Mouse (Mus musculus): ENCODE measurements around the gene Vamp5. TPM values are rescaled to one million over a fixed set of nuclear protein-coding genes. Genes with fewer than 3 reads are reported as not detected.

The Vamp5 gene
- total and polyA plus RNA-seq, 3 experiments: 163 to 187 (median 183) TPM

DNA sequence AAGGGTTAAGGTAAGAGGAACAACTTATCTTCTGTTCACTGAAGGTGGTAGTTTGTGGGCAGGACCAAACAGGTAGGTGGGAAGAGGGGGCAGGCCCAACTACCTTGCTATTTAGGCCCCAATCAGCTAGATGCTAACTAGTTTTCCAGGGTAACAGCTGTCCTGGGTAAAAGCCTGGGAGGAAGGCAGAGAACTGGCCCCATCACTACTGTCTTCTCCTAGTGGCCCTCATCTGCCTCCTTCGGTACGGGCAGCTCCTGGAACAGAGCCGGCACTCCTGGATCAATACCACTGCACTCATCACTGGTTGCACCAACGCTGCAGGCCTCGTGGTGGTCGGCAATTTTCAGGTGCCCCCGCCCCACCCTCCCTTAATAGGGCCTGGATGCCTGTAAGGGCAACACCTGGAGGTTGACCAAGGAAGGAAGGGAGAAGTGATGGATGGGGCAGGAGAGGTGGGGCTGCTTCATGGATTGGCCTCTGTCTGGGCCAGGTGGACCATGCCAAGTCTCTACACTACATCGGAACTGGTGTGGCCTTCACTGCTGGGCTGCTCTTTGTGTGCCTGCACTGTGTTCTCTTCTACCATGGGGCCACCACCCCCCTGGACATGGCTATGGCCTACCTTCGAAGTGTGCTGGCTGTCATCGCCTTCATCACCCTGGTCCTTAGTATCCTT, 22.0 kb downstream of the Vamp5 start:
- no peak for DNase-seq (ENCODE audit: low spot score)
- ATAC-seq (ENCODE audit: extremely low read depth, insufficient number of reproducible peaks, low FRiP score, poor library complexity, severe bottlenecking): no peak
- H3K9me3 ChIP-seq (replicated peaks): no peaks in the 10 kb centered on the region
- H3K27me3 ChIP-seq (ENCODE audit: insufficient read depth, low read length): peaks cover 9% of the 10 kb centered on the region; the same call in 1 of the 2 replicates
- TF ChIP-seq GATA1 (IDR thresholded peaks at IDR 0.05; ENCODE audit: borderline replicate concordance, low read length) (no peak), CTCF (IDR thresholded peaks at IDR 0.05; ENCODE audit: low read depth, low read length) (no peak), GATA2 (IDR thresholded peaks at IDR 0.05; ENCODE audit: borderline replicate concordance, low read depth, low read length) (no peak), TAL1 (conservative IDR thresholded peaks at IDR 0.05; ENCODE audit: low read depth, low read length) (no peak), POLR2AphosphoS5 (IDR thresholded peaks at IDR 0.05; ENCODE audit: insufficient replicate concordance, low read depth, low read length) (no peak)
- peak overlapping the region; percentile 54; the same call in 1 of the 2 replicates for H3K4me3 ChIP-seq (ENCODE audit: low read depth, low read length)
- peaks cover 86% of the 10 kb centered on the region for H3K4me1 ChIP-seq (ENCODE audit: insufficient read depth, low read depth, low read length)
- peaks cover 68% of the 10 kb centered on the region for H3K36me3 ChIP-seq (replicated peaks)

DNA sequence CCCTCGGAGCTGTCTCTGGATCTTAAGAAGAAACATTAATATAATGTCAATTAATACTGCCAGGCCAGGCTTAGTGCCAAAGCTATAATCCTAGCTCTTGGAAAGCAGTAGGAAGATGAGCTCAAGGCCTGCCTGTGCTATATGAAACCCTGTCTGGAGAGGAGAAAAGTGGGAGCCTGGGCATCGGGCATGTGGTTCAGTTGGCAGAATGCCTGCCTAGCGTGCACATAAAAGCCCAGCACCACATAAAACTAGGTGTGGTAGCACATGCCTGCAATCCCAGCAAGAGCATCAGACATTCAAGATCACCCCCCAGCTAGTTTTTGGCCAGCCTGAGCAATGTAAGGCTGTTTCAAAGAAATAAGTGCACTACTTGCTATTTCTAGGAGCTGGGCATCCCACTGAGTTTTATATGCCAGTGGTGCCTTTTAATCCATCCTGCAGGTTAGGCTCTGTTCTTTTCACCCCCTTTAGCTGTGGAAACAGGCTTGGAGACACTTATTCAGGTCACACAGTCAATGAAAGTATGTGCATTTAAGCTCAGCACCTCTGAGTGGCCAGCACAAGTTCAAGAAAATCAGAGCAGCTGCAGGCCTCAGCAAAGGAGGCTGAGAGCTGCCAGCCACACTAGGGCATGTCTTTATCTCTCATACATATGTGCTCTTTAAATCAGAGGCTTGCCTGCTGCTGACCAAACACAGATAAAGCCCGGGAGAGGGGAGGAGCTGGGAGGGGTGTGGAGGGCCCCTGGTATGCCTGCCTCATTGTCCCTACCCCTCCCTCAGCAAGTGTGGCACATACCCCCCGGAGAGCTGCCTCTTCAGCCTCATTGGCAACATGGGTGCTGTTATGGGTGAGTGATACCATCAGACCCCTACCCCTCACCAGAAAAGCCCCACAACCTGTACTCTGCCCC, 22.8 kb downstream of the Vamp5 start:
- peak; percentile 68 for DNase-seq (ENCODE audit: low spot score)
- Histone ChIP-seq H3K27me3 (ENCODE audit: insufficient read depth, low read length) (peaks cover 9% of the 10 kb centered on the region; the same call in 1 of the 2 replicates), H3K4me3 (ENCODE audit: low read depth, low read length) (peak overlapping the region; percentile 54; the same call in 1 of the 2 replicates), H3K9me3 (replicated peaks) (no peaks in the 10 kb centered on the region), H3K36me3 (replicated peaks) (peaks cover 76% of the 10 kb centered on the region), H3K4me1 (ENCODE audit: insufficient read depth, low read depth, low read length) (peaks cover 89% of the 10 kb centered on the region)
- peak; percentile 67 for ATAC-seq (ENCODE audit: extremely low read depth, insufficient number of reproducible peaks, low FRiP score, poor library complexity, severe bottlenecking)
- TF ChIP-seq TAL1 (conservative IDR thresholded peaks at IDR 0.05; ENCODE audit: low read depth, low read length): peak; percentile 89
- TF ChIP-seq GATA1 (IDR thresholded peaks at IDR 0.05; ENCODE audit: borderline replicate concordance, low read length): no peak

DNA sequence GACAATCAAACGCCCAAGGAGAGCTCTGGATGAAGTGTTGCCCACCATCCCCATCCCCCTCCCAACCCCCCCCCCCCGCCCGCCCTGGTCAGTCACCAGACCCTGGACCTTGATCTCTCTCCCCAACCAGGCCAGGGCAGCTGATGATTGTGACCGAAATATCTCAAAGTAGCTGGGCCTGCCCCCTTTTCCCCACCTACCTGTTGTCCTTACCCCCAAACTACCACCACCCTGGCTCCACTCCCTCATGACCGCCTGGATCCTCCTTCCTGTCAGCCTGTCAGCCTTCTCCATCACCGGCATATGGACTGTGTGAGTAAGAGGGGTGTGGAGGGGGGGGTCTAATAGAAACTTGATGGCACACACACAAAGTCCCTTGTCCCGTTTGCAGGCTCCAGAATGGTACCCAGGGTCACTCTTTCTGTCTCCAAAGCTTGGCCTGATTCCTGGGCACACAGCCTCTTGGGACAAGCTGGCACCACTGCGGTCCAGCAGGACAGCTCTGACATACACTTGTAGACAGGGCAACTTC, 24.2 kb downstream of the Vamp5 start:
- H3K4me1 ChIP-seq (ENCODE audit: insufficient read depth, low read depth, low read length): peaks cover 92% of the 10 kb centered on the region
- ATAC-seq (ENCODE audit: extremely low read depth, insufficient number of reproducible peaks, low FRiP score, poor library complexity, severe bottlenecking) (no peak), DNase-seq (ENCODE audit: low spot score) (no peak)
- H3K36me3 ChIP-seq (replicated peaks): peaks cover 79% of the 10 kb centered on the region
- peak overlapping the region; percentile 73; the same call in 1 of the 2 replicates for H3K4me3 ChIP-seq (ENCODE audit: low read depth, low read length)
- H3K27me3 ChIP-seq (ENCODE audit: insufficient read depth, low read length): peaks cover 9% of the 10 kb centered on the region; the same call in 1 of the 2 replicates
- TF ChIP-seq CTCF (IDR thresholded peaks at IDR 0.05; ENCODE audit: low read depth, low read length) (no peak), POLR2AphosphoS5 (IDR thresholded peaks at IDR 0.05; ENCODE audit: insufficient replicate concordance, low read depth, low read length) (no peak), GATA1 (IDR thresholded peaks at IDR 0.05; ENCODE audit: borderline replicate concordance, low read length) (no peak), GATA2 (IDR thresholded peaks at IDR 0.05; ENCODE audit: borderline replicate concordance, low read depth, low read length) (no peak), TAL1 (conservative IDR thresholded peaks at IDR 0.05; ENCODE audit: low read depth, low read length) (no peak)
- no peaks in the 10 kb centered on the region for H3K9me3 ChIP-seq (replicated peaks)

DNA sequence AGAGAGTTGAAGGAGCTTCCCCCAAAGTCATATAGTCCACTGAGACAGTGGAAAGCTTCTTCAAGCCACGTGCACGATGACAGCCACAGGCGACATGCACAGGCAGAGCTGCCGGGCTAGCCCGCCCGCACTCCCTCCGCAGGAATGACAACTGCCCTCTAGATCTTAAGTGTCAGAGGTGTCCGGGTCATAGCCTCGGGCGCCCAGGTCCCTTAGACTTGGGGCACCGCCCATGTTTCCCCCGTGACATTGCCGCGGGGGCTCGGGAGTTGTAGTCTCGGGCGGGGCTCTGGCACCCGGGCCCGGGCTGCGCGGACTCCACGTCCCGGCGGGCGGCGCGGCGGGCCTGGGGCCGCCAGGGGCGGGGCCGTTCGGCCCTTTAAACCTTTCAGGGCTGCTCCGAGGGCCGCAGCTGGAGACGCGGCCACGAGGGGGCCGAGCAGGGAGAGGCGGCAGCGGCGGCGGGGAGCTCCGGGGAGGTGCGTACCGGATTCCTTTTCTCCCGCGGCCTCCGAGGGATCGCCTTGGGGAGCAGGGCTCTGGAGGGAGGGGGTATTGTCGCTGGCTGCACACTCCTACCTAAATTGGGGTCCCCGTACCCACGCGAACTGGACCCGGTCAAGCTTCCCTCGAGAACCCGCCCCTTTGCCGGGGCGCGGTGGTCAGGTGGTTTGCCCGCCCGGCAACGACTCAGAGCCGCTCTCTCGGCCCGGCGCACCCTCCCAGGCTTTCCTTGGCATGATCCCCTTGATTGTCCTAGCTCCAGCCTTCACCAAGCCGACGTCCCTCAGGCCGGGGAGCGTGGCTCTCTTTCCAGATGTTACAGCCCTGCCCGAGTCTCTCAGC, 25.0 kb downstream of the Vamp5 start, which contains the start of gene Tmem150a:
Tmem150a (plus strand) TSS at position 382 of the 846 bp plus-strand sequence.
- H3K36me3 ChIP-seq (replicated peaks): peaks cover 79% of the 10 kb centered on the region
- ATAC-seq (ENCODE audit: extremely low read depth, insufficient number of reproducible peaks, low FRiP score, poor library complexity, severe bottlenecking): no peak
- TF ChIP-seq GATA2 (IDR thresholded peaks at IDR 0.05; ENCODE audit: borderline replicate concordance, low read depth, low read length) (no peak), CTCF (IDR thresholded peaks at IDR 0.05; ENCODE audit: low read depth, low read length) (no peak), TAL1 (conservative IDR thresholded peaks at IDR 0.05; ENCODE audit: low read depth, low read length) (no peak), POLR2AphosphoS5 (IDR thresholded peaks at IDR 0.05; ENCODE audit: insufficient replicate concordance, low read depth, low read length) (no peak)

DNA sequence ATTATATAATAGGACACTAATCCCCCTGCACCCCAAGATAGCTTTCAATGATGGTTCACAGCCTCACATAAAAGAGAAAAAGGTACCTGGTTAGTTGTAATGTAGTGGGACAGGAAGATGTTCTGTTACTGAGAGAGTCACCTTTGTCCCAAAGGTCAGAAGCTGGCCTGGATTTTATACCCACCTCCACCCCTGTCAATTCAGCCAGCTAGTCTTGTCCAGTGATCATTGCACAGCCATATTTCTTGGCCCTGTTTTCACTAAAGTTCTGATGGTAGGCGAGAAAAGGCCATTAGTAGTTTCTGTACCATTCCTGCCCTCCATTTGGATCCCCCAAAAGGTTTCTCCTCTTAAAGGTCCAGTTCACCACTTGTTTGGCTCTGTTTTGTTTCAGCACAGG, 26.2 kb downstream of the Vamp5 start:
- no peaks in the 10 kb centered on the region for H3K9me3 ChIP-seq (replicated peaks)
- H3K4me3 ChIP-seq (ENCODE audit: low read depth, low read length): no peak overlapping the region
- no peak for DNase-seq (ENCODE audit: low spot score)
- TF ChIP-seq GATA2 (IDR thresholded peaks at IDR 0.05; ENCODE audit: borderline replicate concordance, low read depth, low read length) (no peak), POLR2AphosphoS5 (IDR thresholded peaks at IDR 0.05; ENCODE audit: insufficient replicate concordance, low read depth, low read length) (no peak), TAL1 (conservative IDR thresholded peaks at IDR 0.05; ENCODE audit: low read depth, low read length) (no peak), CTCF (IDR thresholded peaks at IDR 0.05; ENCODE audit: low read depth, low read length) (no peak), GATA1 (IDR thresholded peaks at IDR 0.05; ENCODE audit: borderline replicate concordance, low read length) (no peak)
- peaks cover 79% of the 10 kb centered on the region for H3K36me3 ChIP-seq (replicated peaks)
- no peak for ATAC-seq (ENCODE audit: extremely low read depth, insufficient number of reproducible peaks, low FRiP score, poor library complexity, severe bottlenecking)
- peaks cover 9% of the 10 kb centered on the region; the same call in 1 of the 2 replicates for H3K27me3 ChIP-seq (ENCODE audit: insufficient read depth, low read length)
- H3K4me1 ChIP-seq (ENCODE audit: insufficient read depth, low read depth, low read length): peaks cover 93% of the 10 kb centered on the region

More for the DNA sequence above, 25.0 kb downstream of the Vamp5 start, which contains the start of gene Tmem150a:
- Histone ChIP-seq H3K4me1 (ENCODE audit: insufficient read depth, low read depth, low read length) (peaks cover 92% of the 10 kb centered on the region), H3K4me3 (ENCODE audit: low read depth, low read length) (peak within 1 kb of the TSS; percentile 73), H3K27me3 (ENCODE audit: insufficient read depth, low read length) (peaks cover 9% of the 10 kb centered on the region; the same call in 1 of the 2 replicates), H3K9me3 (replicated peaks) (no peaks in the 10 kb centered on the region)
- peak; percentile 62 for DNase-seq (ENCODE audit: low spot score)

All from G1E (cell line).